Mouse (Mus musculus): Measurements from ENCODE around the gene Ascc2. TPM values are rescaled to one million over a fixed set of nuclear protein-coding genes. Genes with fewer than 3 reads are reported as not detected.
A peak's percentile ranks its signal among the peaks of the same experiment; 100 is the strongest.

The Ascc2 gene
- polyA plus RNA-seq, 1 experiment from 2014 or later: 33.8 TPM

- Histone ChIP-seq H3K4me1 (ENCODE audit: control insufficient read depth, insufficient read depth, low read length) (no peaks in the 10 kb centered on the region), H3K9ac (replicated peaks; ENCODE audit: low read depth, low read length) (no peak overlapping the region), H3K9me3 (ENCODE audit: control insufficient read depth, low read depth, low read length) (no peaks in the 10 kb centered on the region), H3K4me3 (ENCODE audit: low read depth, low read length) (no peak overlapping the region), H3K36me3 (ENCODE audit: control insufficient read depth, insufficient read depth, low read length) (no peaks in the 10 kb centered on the region), H3K27ac (ENCODE audit: low read length) (no peak overlapping the region), H3K27me3 (ENCODE audit: control insufficient read depth, insufficient read depth, low read length) (no peaks in the 10 kb centered on the region), H3K4me2 (replicated peaks; ENCODE audit: low read depth, low read length) (no peak overlapping the region)
- WGBS: 66% methylated on average over 7 of the region's 7 CpGs
- no peak for ATAC-seq (ENCODE audit: insufficient number of reproducible peaks, insufficient read depth, low FRiP score, low read depth)
Observed at GRCm38 (mm10) chr11:4622442-4622986, 15.0 kb upstream of the Ascc2 start.

DNA sequence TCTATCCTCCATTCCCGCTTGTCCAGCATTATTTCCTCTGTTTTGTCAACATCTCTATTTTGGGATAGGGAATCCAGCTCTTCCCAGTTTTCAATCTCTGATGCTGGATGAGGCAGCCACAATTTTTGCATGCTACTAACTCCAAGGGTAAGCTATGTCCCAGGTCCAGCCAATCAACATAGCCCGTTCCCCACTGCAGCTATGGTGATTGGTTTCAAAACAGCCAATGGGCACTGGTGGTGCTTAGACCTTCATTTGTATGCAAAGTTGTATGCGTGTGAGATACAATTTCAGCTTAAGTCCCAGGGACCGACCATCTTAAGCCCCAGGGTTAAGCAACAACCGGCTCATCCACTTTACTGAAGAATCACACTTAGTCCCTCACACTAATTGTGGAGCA is 14.6 kb upstream of the Ascc2 start:
- Histone ChIP-seq H3K9ac (replicated peaks; ENCODE audit: low read depth, low read length) (no peak overlapping the region), H3K9me3 (ENCODE audit: control insufficient read depth, low read depth, low read length) (no peaks in the 10 kb centered on the region), H3K36me3 (ENCODE audit: control insufficient read depth, insufficient read depth, low read length) (no peaks in the 10 kb centered on the region), H3K4me3 (ENCODE audit: low read depth, low read length) (no peak overlapping the region), H3K4me2 (replicated peaks; ENCODE audit: low read depth, low read length) (no peak overlapping the region), H3K4me1 (ENCODE audit: control insufficient read depth, insufficient read depth, low read length) (no peaks in the 10 kb centered on the region), H3K27ac (ENCODE audit: low read length) (no peak overlapping the region), H3K27me3 (ENCODE audit: control insufficient read depth, insufficient read depth, low read length) (no peaks in the 10 kb centered on the region)
- ATAC-seq (ENCODE audit: insufficient number of reproducible peaks, insufficient read depth, low FRiP score, low read depth): no peak
- 65% methylated on average over 5 of the region's 5 CpGs for WGBS

DNA sequence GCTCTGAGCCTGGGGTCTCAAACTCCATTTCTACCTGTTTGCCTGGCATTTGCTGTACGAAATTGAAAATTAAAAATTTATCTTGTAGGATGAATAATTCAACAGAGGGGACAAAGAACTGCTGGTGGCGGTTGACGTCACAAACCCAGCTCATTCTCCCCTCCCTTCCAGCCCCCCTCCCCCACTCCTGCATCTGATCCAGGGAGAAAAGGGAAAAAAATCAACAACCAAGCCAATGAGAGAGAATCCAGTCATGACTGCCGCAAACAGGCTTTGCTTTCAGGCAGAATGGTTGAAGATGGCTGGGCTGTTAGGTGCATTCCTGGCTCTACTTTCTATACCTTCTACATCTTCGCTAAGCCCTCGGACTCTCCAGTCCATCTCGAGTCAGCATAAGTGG is 11.6 kb upstream of the Ascc2 start:
- Histone ChIP-seq H3K4me3 (ENCODE audit: low read depth, low read length) (no peak overlapping the region), H3K36me3 (ENCODE audit: control insufficient read depth, insufficient read depth, low read length) (no peaks in the 10 kb centered on the region), H3K4me2 (replicated peaks; ENCODE audit: low read depth, low read length) (no peak overlapping the region), H3K4me1 (ENCODE audit: control insufficient read depth, insufficient read depth, low read length) (peaks cover 10% of the 10 kb centered on the region; the same call in 1 of the 2 replicates), H3K9me3 (ENCODE audit: control insufficient read depth, low read depth, low read length) (no peaks in the 10 kb centered on the region), H3K27me3 (ENCODE audit: control insufficient read depth, insufficient read depth, low read length) (no peaks in the 10 kb centered on the region), H3K9ac (replicated peaks; ENCODE audit: low read depth, low read length) (no peak overlapping the region), H3K27ac (ENCODE audit: low read length) (no peak overlapping the region)
- ATAC-seq (ENCODE audit: insufficient number of reproducible peaks, insufficient read depth, low FRiP score, low read depth): no peak
- WGBS: 73% methylated on average over 7 of the region's 7 CpGs

DNA sequence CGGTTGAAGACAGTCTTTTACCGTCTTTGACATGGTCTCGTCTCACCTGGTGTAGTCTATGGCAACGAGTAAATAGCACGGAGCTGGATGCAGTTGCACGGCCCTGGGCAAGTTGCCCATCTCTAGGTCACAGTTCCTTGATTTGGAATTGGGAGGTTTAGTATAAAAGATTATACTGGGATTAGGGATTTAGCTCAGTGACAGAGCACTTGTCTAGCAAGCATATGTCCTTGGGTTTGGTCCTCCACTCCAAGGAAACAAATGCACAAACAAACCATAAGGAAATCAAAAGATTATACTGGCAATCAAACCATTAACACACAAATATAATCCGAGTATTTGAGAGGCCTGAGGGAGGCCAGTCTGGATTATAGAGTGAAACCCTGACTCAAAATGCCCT is 9.9 kb upstream of the Ascc2 start:
- no peaks in the 10 kb centered on the region for H3K27me3 ChIP-seq (ENCODE audit: control insufficient read depth, insufficient read depth, low read length)
- H3K27ac ChIP-seq (ENCODE audit: low read length): no peak overlapping the region
- WGBS: 81% methylated on average over 7 of the region's 7 CpGs

GRCm38 (mm10) chr11:4629861-4630280 is 7.7 kb upstream of the Ascc2 start:
- 0 out of 2 replicates have a peak overlapping the region, but pooled peaks have one; percentile 17 for H3K27ac ChIP-seq (ENCODE audit: low read length)
- 8% methylated on average over 8 of the region's 8 CpGs for WGBS

More for the DNA sequence above, 9.9 kb upstream of the Ascc2 start:
- Histone ChIP-seq H3K9me3 (ENCODE audit: control insufficient read depth, low read depth, low read length) (no peaks in the 10 kb centered on the region), H3K9ac (replicated peaks; ENCODE audit: low read depth, low read length) (no peak overlapping the region), H3K36me3 (ENCODE audit: control insufficient read depth, insufficient read depth, low read length) (no peaks in the 10 kb centered on the region), H3K4me1 (ENCODE audit: control insufficient read depth, insufficient read depth, low read length) (peaks cover 10% of the 10 kb centered on the region; the same call in 1 of the 2 replicates), H3K4me2 (replicated peaks; ENCODE audit: low read depth, low read length) (no peak overlapping the region), H3K4me3 (ENCODE audit: low read depth, low read length) (no peak overlapping the region)
- no peak for ATAC-seq (ENCODE audit: insufficient number of reproducible peaks, insufficient read depth, low FRiP score, low read depth)

DNA sequence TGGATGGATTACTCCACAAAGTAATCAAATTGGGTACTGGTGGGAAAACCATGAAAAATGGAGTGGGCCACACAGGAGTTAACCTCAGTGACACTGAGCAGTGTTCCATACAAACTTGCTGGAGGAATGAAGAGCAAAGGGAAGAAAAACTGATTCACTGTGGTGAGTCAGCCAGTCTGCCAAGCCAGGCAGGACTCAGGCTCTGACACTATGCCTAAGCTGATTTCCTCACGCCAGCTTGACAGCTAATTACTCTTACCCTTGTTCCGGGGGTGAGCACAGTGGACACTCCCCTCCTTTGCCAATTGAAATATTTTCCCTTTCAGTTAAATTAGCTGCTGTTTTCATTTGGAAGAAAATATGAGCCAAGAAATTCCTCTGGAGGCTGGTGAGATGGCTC is 4.1 kb upstream of the Ascc2 start:
- Histone ChIP-seq H3K9ac (replicated peaks; ENCODE audit: low read depth, low read length) (no peak overlapping the region), H3K27me3 (ENCODE audit: control insufficient read depth, insufficient read depth, low read length) (no peaks in the 10 kb centered on the region), H3K4me3 (ENCODE audit: low read depth, low read length) (no peak overlapping the region), H3K9me3 (ENCODE audit: control insufficient read depth, low read depth, low read length) (no peaks in the 10 kb centered on the region), H3K36me3 (ENCODE audit: control insufficient read depth, insufficient read depth, low read length) (no peaks in the 10 kb centered on the region), H3K4me1 (ENCODE audit: control insufficient read depth, insufficient read depth, low read length) (peaks cover 17% of the 10 kb centered on the region; the same call in 1 of the 2 replicates), H3K27ac (ENCODE audit: low read length) (no peak overlapping the region), H3K4me2 (replicated peaks; ENCODE audit: low read depth, low read length) (no peak overlapping the region)
- ATAC-seq (ENCODE audit: insufficient number of reproducible peaks, insufficient read depth, low FRiP score, low read depth): no peak
- WGBS: 24% methylated on average over 2 of the region's 2 CpGs

More at GRCm38 (mm10) chr11:4629861-4630280, 7.7 kb upstream of the Ascc2 start:
- ATAC-seq (ENCODE audit: insufficient number of reproducible peaks, insufficient read depth, low FRiP score, low read depth): no peak
- no peaks in the 10 kb centered on the region for H3K36me3 ChIP-seq (ENCODE audit: control insufficient read depth, insufficient read depth, low read length)
- no peak overlapping the region for H3K4me3 ChIP-seq (ENCODE audit: low read depth, low read length)
- no peak overlapping the region for H3K4me2 ChIP-seq (replicated peaks; ENCODE audit: low read depth, low read length)
- no peaks in the 10 kb centered on the region for H3K9me3 ChIP-seq (ENCODE audit: control insufficient read depth, low read depth, low read length)
- peaks cover 10% of the 10 kb centered on the region; the same call in 1 of the 2 replicates for H3K4me1 ChIP-seq (ENCODE audit: control insufficient read depth, insufficient read depth, low read length)
- no peak overlapping the region for H3K9ac ChIP-seq (replicated peaks; ENCODE audit: low read depth, low read length)
- H3K27me3 ChIP-seq (ENCODE audit: control insufficient read depth, insufficient read depth, low read length): no peaks in the 10 kb centered on the region

GRCm38 (mm10) chr11:4634395-4634794 is 3.2 kb upstream of the Ascc2 start:
- WGBS: 56% methylated on average over 5 of the region's 5 CpGs
- Histone ChIP-seq H3K9me3 (ENCODE audit: control insufficient read depth, low read depth, low read length) (no peaks in the 10 kb centered on the region), H3K27ac (ENCODE audit: low read length) (no peak overlapping the region), H3K27me3 (ENCODE audit: control insufficient read depth, insufficient read depth, low read length) (no peaks in the 10 kb centered on the region), H3K4me1 (ENCODE audit: control insufficient read depth, insufficient read depth, low read length) (peaks cover 19% of the 10 kb centered on the region; the same call in 1 of the 2 replicates), H3K4me3 (ENCODE audit: low read depth, low read length) (no peak overlapping the region), H3K9ac (replicated peaks; ENCODE audit: low read depth, low read length) (no peak overlapping the region), H3K4me2 (replicated peaks; ENCODE audit: low read depth, low read length) (no peak overlapping the region), H3K36me3 (ENCODE audit: control insufficient read depth, insufficient read depth, low read length) (no peaks in the 10 kb centered on the region)
- ATAC-seq (ENCODE audit: insufficient number of reproducible peaks, insufficient read depth, low FRiP score, low read depth): no peak

- Histone ChIP-seq H3K4me2 (replicated peaks; ENCODE audit: low read depth, low read length) (peak overlapping the region; percentile 78), H3K4me3 (ENCODE audit: low read depth, low read length) (peak overlapping the region; percentile 75), H3K27ac (ENCODE audit: low read length) (peak overlapping the region; percentile 52; the same call in 1 of the 2 replicates), H3K9ac (replicated peaks; ENCODE audit: low read depth, low read length) (no peak overlapping the region), H3K4me1 (ENCODE audit: control insufficient read depth, insufficient read depth, low read length) (0 out of 2 replicates have a peak, but pooled peaks cover 10% of the 10 kb centered on the region), H3K9me3 (ENCODE audit: control insufficient read depth, low read depth, low read length) (no peaks in the 10 kb centered on the region), H3K36me3 (ENCODE audit: control insufficient read depth, insufficient read depth, low read length) (peaks cover 3% of the 10 kb centered on the region; the same call in 1 of the 2 replicates), H3K27me3 (ENCODE audit: control insufficient read depth, insufficient read depth, low read length) (no peaks in the 10 kb centered on the region)
- ATAC-seq (ENCODE audit: insufficient number of reproducible peaks, insufficient read depth, low FRiP score, low read depth): no peak
- WGBS: 52% methylated on average over 5 of the region's 5 CpGs
Observed at GRCm38 (mm10) chr11:4636782-4637342, 685 bp upstream of the Ascc2 start.

All from stomach, embryonic 14.5 days (tissue).